Mouse (Mus musculus) kidney, postnatal 10 days (tissue): ENCODE measurements at regions not wholly inside any gene's neighbourhood (a gene's known extent, or its start where the extent isn't known, plus 50 kb on each side); places are given as distances from the start of the nearest gene placed in this dataset.

Source experiments
- DNase-seq: peaks from one replicate; pipeline ENCODE4 v3.0.0; 2021; ENCODE audit warnings: mixed read lengths

- DNase-seq, result peak; percentile 86
These were observed 69.5 kb upstream of the Gls start for GRCm38 (mm10) chr1:52302557-52302956.

- peak; percentile 35 for DNase-seq
These were observed 68.2 kb upstream of the Gls start for GRCm38 (mm10) chr1:52301266-52301665.

GRCm38 (mm10) chr1:52299559-52299958, 66.5 kb upstream of the Gls start:
- DNase-seq, result no peak

- DNase-seq, result no peak
These were observed 65.3 kb upstream of the Gls start for GRCm38 (mm10) chr1:52298336-52298735.

- no peak for DNase-seq
These were observed 63.1 kb upstream of the Gls start for GRCm38 (mm10) chr1:52296178-52296577.

GRCm38 (mm10) chr1:52294521-52294920, 61.5 kb upstream of the Gls start:
- DNase-seq, result no peak

GRCm38 (mm10) chr1:52293393-52294099, 60.5 kb upstream of the Gls start:
- peak; percentile 47 for DNase-seq
